Mouse (Mus musculus) myocyte (in vitro differentiated cells): Measurements from ENCODE around the gene Agbl1.

Experiments used
- E2F4 ChIP-seq: IDR thresholded peaks from one replicate; pipeline ENCODE4 v1.6.1; 2011; ENCODE audit warnings: mild to moderate bottlenecking, control low read depth, moderate library complexity; ENCODE audit not compliant: insufficient read depth
- POLR2A ChIP-seq: IDR thresholded peaks from one replicate; pipeline ENCODE4 v1.6.1; 2011; ENCODE audit warnings: low read depth, mild to moderate bottlenecking, control low read depth, moderate library complexity; ENCODE audit not compliant: insufficient read length

- TF ChIP-seq E2F4 (no peak), POLR2A (no peak)
Observed at GRCm38 (mm10) chr7:76371269-76371668, 141.6 kb downstream of the Agbl1 start.
